Mouse (Mus musculus) heart, embryonic 12.5 days (tissue): Measurements from ENCODE around the gene Morc4. TPM values are rescaled to one million over a fixed set of nuclear protein-coding genes. Genes with fewer than 3 reads are reported as not detected.
A peak's percentile ranks its signal among the peaks of the same experiment; 100 is the strongest.

Source experiments
- ATAC-seq: fragments of 200-750 bp; cut with Nextera tagmentation; 2 replicates; pipeline ENCODE4 v1.8.0; 2017; ENCODE audit warnings: moderate TSS enrichment, moderate library complexity; ENCODE audit not compliant: insufficient number of reproducible peaks, low FRiP score
- H3K27ac ChIP-seq: fragments of 300-500 bp; sonication (generic); 2 replicates; pipeline ENCODE4 v1.5.1; 2016; ENCODE audit warnings: mild to moderate bottlenecking, moderate library complexity; ENCODE audit not compliant: poor library complexity, severe bottlenecking
- H3K27me3 ChIP-seq: fragments of 300-500 bp; sonication (generic); replicated peaks from 2 replicates; pipeline ENCODE4 v1.6.1; 2016; ENCODE audit warnings: mild to moderate bottlenecking, moderate library complexity
- H3K36me3 ChIP-seq: fragments of 300-500 bp; sonication (generic); 2 replicates; pipeline ENCODE4 v1.6.1; 2016; ENCODE audit warnings: mild to moderate bottlenecking, moderate library complexity
- H3K4me1 ChIP-seq: fragments of 300-500 bp; sonication (generic); replicated peaks from 2 replicates; pipeline ENCODE4 v1.6.1; 2016; ENCODE audit warnings: mild to moderate bottlenecking
- H3K4me2 ChIP-seq: fragments of 300-500 bp; sonication (generic); 2 replicates; pipeline ENCODE4 v1.6.1; 2016; ENCODE audit warnings: mild to moderate bottlenecking, moderate library complexity
- H3K4me3 ChIP-seq: fragments of 300-500 bp; sonication (generic); 2 replicates; pipeline ENCODE4 v1.5.1; 2016; ENCODE audit warnings: mild to moderate bottlenecking
- H3K9ac ChIP-seq: fragments of 300-500 bp; sonication (generic); 2 replicates; pipeline ENCODE4 v1.6.1; 2016; ENCODE audit warnings: mild to moderate bottlenecking, moderate library complexity
- H3K9me3 ChIP-seq: fragments of 300-500 bp; sonication (generic); replicated peaks from 2 replicates; pipeline ENCODE4 v1.6.1; 2016; ENCODE audit warnings: mild to moderate bottlenecking, moderate library complexity
- WGBS: fragments of 180-500 bp; shearing (Covaris S2); methylation state at CpG from one replicate; pipeline ENCODE4 v1.1.7; 2016; 5-methylcytosine and 5-hydroxymethylcytosine counted together
- polyA plus RNA-seq: library from polyadenylated mRNA; unstranded; fragments of >200 nt; fragmentation: Nextera tagmentation; extraction: Ambion mirVana; gene quantifications from 2 replicates; pipeline ENCODE4 v1.2.1, GENCODE M21; 2016

Morc4 gene
- polyA plus RNA-seq, 1 experiment from 2014 or later = 13.4 TPM

- H3K36me3 ChIP-seq = no peaks in the 10 kb centered on the region
- H3K9ac ChIP-seq = no peak overlapping the region
- no peaks in the 10 kb centered on the region for H3K9me3 ChIP-seq
- H3K4me2 ChIP-seq = no peak overlapping the region
- H3K4me3 ChIP-seq = no peak overlapping the region
- ATAC-seq = peak; percentile 55; the same call in 1 of the 2 replicates
- WGBS = 33% methylated on average over 3 of the region's 3 CpGs
- H3K27me3 ChIP-seq = peaks cover 5% of the 10 kb centered on the region
- H3K27ac ChIP-seq = no peak overlapping the region
- peaks cover 18% of the 10 kb centered on the region for H3K4me1 ChIP-seq
Observed at GRCm38 (mm10) chrX:139780988-139781387, 90.5 kb downstream of the Morc4 start.

GRCm38 (mm10) chrX:139779401-139779800, 92.1 kb downstream of the Morc4 start:
- H3K4me3 ChIP-seq = no peak overlapping the region
- peaks cover 18% of the 10 kb centered on the region for H3K4me1 ChIP-seq
- peaks cover 5% of the 10 kb centered on the region for H3K27me3 ChIP-seq
- H3K9ac ChIP-seq = no peak overlapping the region
- H3K4me2 ChIP-seq = no peak overlapping the region
- no peaks in the 10 kb centered on the region for H3K36me3 ChIP-seq
- no peak for ATAC-seq
- H3K9me3 ChIP-seq = no peaks in the 10 kb centered on the region
- WGBS = 74% methylated on average over 5 of the region's 5 CpGs
- H3K27ac ChIP-seq = no peak overlapping the region

GRCm38 (mm10) chrX:139778886-139779285, 92.6 kb downstream of the Morc4 start:
- Histone ChIP-seq H3K27ac (no peak overlapping the region), H3K36me3 (no peaks in the 10 kb centered on the region), H3K27me3 (peaks cover 5% of the 10 kb centered on the region), H3K9me3 (no peaks in the 10 kb centered on the region), H3K9ac (no peak overlapping the region), H3K4me3 (no peak overlapping the region), H3K4me2 (no peak overlapping the region), H3K4me1 (peaks cover 18% of the 10 kb centered on the region)
- WGBS = 82% methylated on average over 1 of the region's 1 CpGs
- ATAC-seq = no peak

- no peak for ATAC-seq
- Histone ChIP-seq H3K4me2 (no peak overlapping the region), H3K9me3 (no peaks in the 10 kb centered on the region), H3K36me3 (no peaks in the 10 kb centered on the region), H3K9ac (no peak overlapping the region), H3K4me3 (no peak overlapping the region), H3K4me1 (peaks cover 18% of the 10 kb centered on the region), H3K27me3 (peaks cover 5% of the 10 kb centered on the region), H3K27ac (no peak overlapping the region)
- 43% methylated on average over 4 of the region's 4 CpGs for WGBS
Observed at GRCm38 (mm10) chrX:139777357-139777756, 94.1 kb downstream of the Morc4 start.

DNA sequence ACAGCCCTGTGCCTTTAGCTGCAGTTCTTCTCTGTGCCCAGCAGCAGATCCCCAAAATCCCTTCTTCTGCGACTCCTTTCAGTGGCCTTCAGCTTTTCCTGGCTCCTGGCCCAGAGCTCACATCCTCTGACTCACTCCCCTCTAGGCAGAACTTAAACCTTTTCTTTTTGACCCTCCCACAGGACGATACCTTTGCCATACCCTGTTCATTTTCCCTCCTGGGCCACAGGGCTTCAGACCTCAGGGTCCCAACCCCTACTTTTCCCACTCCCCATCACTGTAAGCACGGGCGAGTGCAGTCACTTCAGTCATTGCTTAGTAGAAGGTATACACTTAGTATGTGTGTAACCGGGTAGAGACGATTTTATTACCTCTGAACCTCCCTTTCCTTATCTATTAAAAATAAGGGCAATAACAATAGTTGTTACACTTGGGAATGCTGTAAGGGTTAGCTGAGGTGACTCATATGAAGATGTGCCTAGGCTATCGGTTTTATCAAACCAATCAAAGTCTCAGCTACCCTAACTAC, 96.3 kb downstream of the Morc4 start:
- Histone ChIP-seq H3K4me2 (peak overlapping the region; percentile 50), H3K27ac (no peak overlapping the region), H3K9me3 (no peaks in the 10 kb centered on the region), H3K4me3 (no peak overlapping the region), H3K36me3 (no peaks in the 10 kb centered on the region), H3K9ac (no peak overlapping the region), H3K27me3 (no peaks in the 10 kb centered on the region), H3K4me1 (peaks cover 12% of the 10 kb centered on the region)
- no peak for ATAC-seq
- 67% methylated on average over 7 of the region's 7 CpGs for WGBS

DNA sequence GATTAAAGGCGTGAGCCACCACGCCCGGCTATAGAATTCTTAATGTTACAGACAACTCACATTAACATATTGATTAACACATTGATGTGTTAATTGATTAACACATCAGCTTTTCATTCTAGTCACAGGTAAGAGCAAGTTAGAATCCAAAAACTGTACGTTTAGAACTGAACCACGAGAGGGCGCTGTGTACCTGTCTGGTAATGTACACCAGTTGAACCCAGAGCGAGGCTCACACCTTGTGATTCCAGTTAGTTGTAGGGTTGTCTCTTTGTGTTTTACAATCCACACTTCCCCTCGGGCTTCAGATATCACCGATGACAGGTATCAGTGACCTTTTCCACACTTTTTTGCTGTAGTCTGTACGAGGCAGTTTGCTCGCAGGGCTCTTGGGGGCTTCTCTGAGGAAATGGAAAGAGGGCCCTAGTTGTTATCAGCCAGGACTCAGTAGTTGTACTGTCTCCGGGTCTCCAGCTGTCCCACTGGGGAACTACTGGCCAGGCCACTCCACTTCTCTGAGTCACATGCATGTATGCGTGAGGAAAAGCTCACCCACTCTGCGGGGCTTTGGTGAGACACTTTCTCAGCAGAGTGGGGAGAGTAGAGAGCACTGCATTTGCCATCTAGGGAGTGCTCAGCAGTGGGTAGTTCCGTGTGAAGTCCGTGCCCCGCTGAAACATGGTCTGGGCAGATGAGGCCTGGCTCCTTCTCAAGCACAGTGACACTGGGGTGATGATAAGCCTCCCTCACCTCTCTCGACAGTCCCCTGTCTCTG, 97.0 kb downstream of the Morc4 start:
- peak overlapping the region; percentile 50 for H3K4me2 ChIP-seq
- H3K27me3 ChIP-seq = no peaks in the 10 kb centered on the region
- peaks cover 12% of the 10 kb centered on the region for H3K4me1 ChIP-seq
- H3K36me3 ChIP-seq = no peaks in the 10 kb centered on the region
- H3K4me3 ChIP-seq = no peak overlapping the region
- ATAC-seq = peak; percentile 42; the same call in 1 of the 2 replicates
- H3K9ac ChIP-seq = 0 out of 2 replicates have a peak overlapping the region, but pooled peaks have one; percentile 24
- no peak overlapping the region for H3K27ac ChIP-seq
- H3K9me3 ChIP-seq = no peaks in the 10 kb centered on the region
- WGBS = 23% methylated on average over 18 of the region's 18 CpGs

Other genes starting within 250 kb of the Morc4 start
- 3.4 and 3.7 TPM in 2 replicates for gene Tbc1d8b, start 186.7 kb downstream of the Morc4 start, polyA plus RNA-seq
- 0.41 TPM in 1 of 2 replicates, not detected in the other for gene Gm15013, start 157.2 kb downstream of the Morc4 start, polyA plus RNA-seq
- not detected in 2 replicates for gene Ripply1, start 89.3 kb downstream of the Morc4 start, polyA plus RNA-seq
- 0.08 and 0.27 TPM in 2 replicates for gene Cldn2, start 70.8 kb downstream of the Morc4 start, polyA plus RNA-seq
- gene Rbm41, start 126.9 kb upstream of the Morc4 start, polyA plus RNA-seq = 6.1 and 8.4 TPM in 2 replicates
- gene Nup62cl, start 191.0 kb upstream of the Morc4 start, polyA plus RNA-seq = 2.1 and 4.3 TPM in 2 replicates
- not detected in 2 replicates for gene Pih1h3b, start 191.2 kb upstream of the Morc4 start, polyA plus RNA-seq